In genomic region chr7:4822162-4822907, GRCm38 (mm10) we compare ENCODE assay signal across 22 mouse cellular contexts. TPM values are rescaled to one million over a fixed set of nuclear protein-coding genes. Genes with fewer than 3 reads are reported as not detected.
DNase-seq lines count a peak whose midpoint lies in the region; ATAC-seq and TF ChIP-seq lines count a peak whose summit lies in the region.
"Had no signal": no experiment of that assay in that cellular context is flagged by ENCODE, and none has a peak within 500 bp of the region (broad histone marks: within the 10 kb centered on the region; RNA-seq: fewer than 3 reads in every experiment).

No protein-coding gene starts in this region.

- H3K27me3 ChIP-seq in heart, embryonic 11.5 days (ENCODE audit: control insufficient read depth, insufficient read depth, low read length), result no peaks in the 10 kb centered on the region; the same call in 1 of the 2 replicates
- no peaks in the 10 kb centered on the region for H3K27me3 ChIP-seq in heart, adult 2 months (ENCODE audit: control insufficient read depth, insufficient read depth, low read length)
- no peaks in the 10 kb centered on the region for H3K27me3 ChIP-seq in E14TG2a.4 (ENCODE audit: insufficient read depth, low read length)
- no peaks in the 10 kb centered on the region for H3K27me3 ChIP-seq in kidney, postnatal 0 days (ENCODE audit: insufficient read depth, low read length)
- H3K27me3 ChIP-seq: embryonic facial prominence, embryonic 13.5 days; midbrain, embryonic 15.5 days had no signal

- TF ChIP-seq EP300 in heart, adult 2 months (IDR thresholded peaks at IDR 0.05; ENCODE audit: insufficient read depth, low read depth, low read length), result no peak

- TF ChIP-seq CTCF in heart, adult 2 months (IDR thresholded peaks at IDR 0.05), result no peak
- TF ChIP-seq CTCF in E14TG2a.4 (conservative IDR thresholded peaks at IDR 0.05; ENCODE audit: low read length), result no peak
- no peak for TF ChIP-seq CTCF in cortical plate, adult 2 months (IDR thresholded peaks at IDR 0.05; ENCODE audit: extremely low read depth, insufficient read depth, low read length)
- no peak for TF ChIP-seq CTCF in kidney, postnatal 0 days (IDR thresholded peaks at IDR 0.05; ENCODE audit: low read depth)

- no peak for TF ChIP-seq POLR2A in heart, adult 2 months (IDR thresholded peaks at IDR 0.05; ENCODE audit: insufficient read depth, low read depth, low read length)
- no peak for TF ChIP-seq POLR2A in cortical plate, adult 2 months (IDR thresholded peaks at IDR 0.05; ENCODE audit: extremely low read depth, insufficient read depth, low read length)

- H3K4me1 ChIP-seq in heart, embryonic 11.5 days (ENCODE audit: control insufficient read depth, insufficient read depth, low read length), result peaks cover 6% of the 10 kb centered on the region
- no peaks in the 10 kb centered on the region for H3K4me1 ChIP-seq in heart, adult 2 months (ENCODE audit: control insufficient read depth, insufficient read depth, low read length)
- H3K4me1 ChIP-seq in E14TG2a.4 (replicated peaks; ENCODE audit: low read depth, low read length), result peaks cover 91% of the 10 kb centered on the region
- no peaks in the 10 kb centered on the region; the same call in 1 of the 2 replicates for H3K4me1 ChIP-seq in cortical plate, adult 2 months (ENCODE audit: control insufficient read depth, insufficient read depth, low read length)
- H3K4me1 ChIP-seq in kidney, postnatal 0 days (replicated peaks; ENCODE audit: insufficient read depth, low read length), result no peaks in the 10 kb centered on the region
- H3K4me1 ChIP-seq: limb, embryonic 13.5 days; midbrain, embryonic 15.5 days had no signal

- no peak overlapping the region for H3K9ac ChIP-seq in heart, embryonic 11.5 days (ENCODE audit: low read depth, low read length)
- no peak overlapping the region for H3K9ac ChIP-seq in heart, adult 2 months (ENCODE audit: low read depth, low read length)
- H3K9ac ChIP-seq in kidney, postnatal 0 days (ENCODE audit: low read depth, low read length), result no peak overlapping the region
- H3K9ac ChIP-seq: embryonic facial prominence, embryonic 13.5 days; limb, embryonic 13.5 days; midbrain, embryonic 15.5 days had no signal

- no peak overlapping the region for H3K4me3 ChIP-seq in heart, embryonic 11.5 days (ENCODE audit: low read depth, low read length)
- no peak overlapping the region for H3K4me3 ChIP-seq in heart, adult 2 months
- peak overlapping the region; percentile 43 for H3K4me3 ChIP-seq in E14TG2a.4 (replicated peaks; ENCODE audit: low read length)
- H3K4me3 ChIP-seq in cortical plate, adult 2 months (ENCODE audit: insufficient read depth, low read length), result no peak overlapping the region
- H3K4me3 ChIP-seq in kidney, postnatal 0 days (replicated peaks; ENCODE audit: low read depth, low read length), result no peak overlapping the region
- H3K4me3 ChIP-seq: embryonic facial prominence, embryonic 13.5 days; limb, embryonic 13.5 days; midbrain, embryonic 15.5 days had no signal

- 0 out of 2 replicates have a peak overlapping the region, but pooled peaks have one; percentile 10 for H3K27ac ChIP-seq in heart, embryonic 11.5 days (ENCODE audit: low read depth, low read length)
- no peak overlapping the region for H3K27ac ChIP-seq in heart, adult 2 months
- H3K27ac ChIP-seq in cortical plate, adult 2 months (ENCODE audit: insufficient read depth, low read length), result 0 out of 2 replicates have a peak overlapping the region, but pooled peaks have one; percentile 64
- H3K27ac ChIP-seq in kidney, postnatal 0 days, result peak overlapping the region; percentile 37; the same call in 1 of the 2 replicates
- H3K27ac ChIP-seq: embryonic facial prominence, embryonic 13.5 days; limb, embryonic 13.5 days; macrophage; midbrain, embryonic 15.5 days had no signal

- H3K9me3 ChIP-seq in heart, embryonic 11.5 days (replicated peaks; ENCODE audit: control insufficient read depth, low read length), result no peaks in the 10 kb centered on the region
- no peaks in the 10 kb centered on the region for H3K9me3 ChIP-seq in E14TG2a.4 (ENCODE audit: low read length)
- H3K9me3 ChIP-seq in kidney, postnatal 0 days (replicated peaks; ENCODE audit: low read length), result no peaks in the 10 kb centered on the region
- H3K9me3 ChIP-seq: embryonic facial prominence, embryonic 13.5 days; limb, embryonic 13.5 days; midbrain, embryonic 15.5 days had no signal

- ATAC-seq in heart, embryonic 11.5 days (replicated peaks; ENCODE audit: insufficient number of reproducible peaks, low FRiP score, low TSS enrichment), result no peak
- ATAC-seq in kidney, postnatal 0 days (replicated peaks; ENCODE audit: low FRiP score, low read depth), result peak; percentile 74
- no peak for ATAC-seq in erythroblast, adult 5-6 weeks (replicated peaks; ENCODE audit: low FRiP score, poor library complexity, severe bottlenecking)
- ATAC-seq: forebrain, embryonic 14.5 days; midbrain, embryonic 15.5 days had no signal

- intact Hi-C loops in heart, adult 2 months (cut with DNase I), result no loop called here

- WGBS in heart, embryonic 11.5 days (ENCODE audit: insufficient replicate concordance), result 69% methylated on average over 6 of the region's 6 CpGs
- 75% methylated on average over 6 of the region's 6 CpGs for WGBS in heart, adult 2 months
- 51% methylated on average over 6 of the region's 6 CpGs for WGBS in kidney, postnatal 0 days

- no peak for DNase-seq in heart, adult 2 months
- peak; percentile 40 for DNase-seq in kidney, postnatal 0 days (ENCODE audit: low spot score)
- no peak for DNase-seq in urinary bladder, adult 18-20 months (ENCODE audit: low spot score in 2 of 2)
- DNase-seq in embryo, embryonic 10 days (ENCODE audit: low spot score), result no peak
- DNase-seq: cerebellum, postnatal 14 days; gastrocnemius, postnatal 14 days; thymus, postnatal 25 days had no signal

- no peaks in the 10 kb centered on the region for H3K36me3 ChIP-seq in heart, embryonic 11.5 days (ENCODE audit: control insufficient read depth, insufficient read depth, low read length)
- H3K36me3 ChIP-seq in heart, adult 2 months (ENCODE audit: control insufficient read depth, insufficient read depth, low read length), result no peaks in the 10 kb centered on the region
- no peaks in the 10 kb centered on the region for H3K36me3 ChIP-seq in E14TG2a.4 (ENCODE audit: insufficient read depth, low read length)
- no peaks in the 10 kb centered on the region for H3K36me3 ChIP-seq in kidney, postnatal 0 days (ENCODE audit: insufficient read depth, low read length)
- H3K36me3 ChIP-seq: embryonic facial prominence, embryonic 13.5 days; limb, embryonic 13.5 days; midbrain, embryonic 15.5 days had no signal

- H3K4me2 ChIP-seq in heart, embryonic 11.5 days, result no peak overlapping the region
- H3K4me2 ChIP-seq in kidney, postnatal 0 days (ENCODE audit: low read length), result no peak overlapping the region
- H3K4me2 ChIP-seq: embryonic facial prominence, embryonic 13.5 days; limb, embryonic 13.5 days; midbrain, embryonic 15.5 days had no signal

- no peaks in the 10 kb centered on the region for H3K79me2 ChIP-seq in heart, adult 2 months (replicated peaks; ENCODE audit: control insufficient read depth, insufficient read depth, low read length)

RNA-seq across cellular contexts. Expression of gene Ube2s, which starts 9.9 kb away (rescaled TPM):
- 317 and 378 TPM in 2 replicates for polyA plus RNA-seq in heart, embryonic 11.5 days (2014; fragmentation: Nextera tagmentation; extraction: Ambion mirVana)
- total RNA-seq in heart, adult 2 months (2021), result 10 to 100 TPM; 85.1 to 99.1 TPM
- 167 and 265 TPM in 2 replicates for polyA plus RNA-seq in heart, adult 2 months (2012; rRNA removed)
- polyA plus RNA-seq in cortical plate, adult 2 months (2012; rRNA removed), result 177 and 181 TPM in 2 replicates
- 198 and 203 TPM in 2 replicates for polyA plus RNA-seq in kidney, postnatal 0 days (2015; fragmentation: Nextera tagmentation; extraction: Ambion mirVana)
- 167 and 232 TPM in 2 replicates for total RNA-seq in erythroblast, adult 5-6 weeks (2015; ENCODE audit: low replicate concordance)
- total RNA-seq in erythroblast, adult 5-6 weeks (2017; ENCODE audit: low replicate concordance), result 97.4 and 134 TPM in 2 replicates

RNA-seq across cellular contexts. Expression of gene Shisa7, which starts 22.2 kb away (rescaled TPM):
- polyA plus RNA-seq in heart, embryonic 11.5 days (2014; fragmentation: Nextera tagmentation; extraction: Ambion mirVana), result 0.09 TPM in 1 of 2 replicates, not detected in the other
- under 1 TPM in 1 of 2 experiments, not detected in 1; 0.07 TPM for total RNA-seq in heart, adult 2 months (2021)
- 0.09 and 0.12 TPM in 2 replicates for polyA plus RNA-seq in heart, adult 2 months (2012; rRNA removed)
- polyA plus RNA-seq in cortical plate, adult 2 months (2012; rRNA removed), result 135 and 143 TPM in 2 replicates
- polyA plus RNA-seq in kidney, postnatal 0 days (2015; fragmentation: Nextera tagmentation; extraction: Ambion mirVana), result 0.62 and 0.67 TPM in 2 replicates
- not detected in 2 replicates for total RNA-seq in erythroblast, adult 5-6 weeks (2015; ENCODE audit: low replicate concordance)
- not detected in 2 replicates for total RNA-seq in erythroblast, adult 5-6 weeks (2017; ENCODE audit: low replicate concordance)
- total RNA-seq: gastrocnemius, postnatal 14 days; MEL had no signal
- polyA plus RNA-seq: macrophage had no signal

RNA-seq across cellular contexts. Expression of gene Rpl28, which starts 29.7 kb away (rescaled TPM):
- polyA plus RNA-seq in heart, embryonic 11.5 days (2014; fragmentation: Nextera tagmentation; extraction: Ambion mirVana), result 143 and 156 TPM in 2 replicates
- total RNA-seq in heart, adult 2 months (2021), result 100 to 1,000 TPM; 492 to 575 TPM
- 135 and 202 TPM in 2 replicates for polyA plus RNA-seq in heart, adult 2 months (2012; rRNA removed)
- polyA plus RNA-seq in cortical plate, adult 2 months (2012; rRNA removed), result 257 and 299 TPM in 2 replicates
- 453 and 480 TPM in 2 replicates for polyA plus RNA-seq in kidney, postnatal 0 days (2015; fragmentation: Nextera tagmentation; extraction: Ambion mirVana)
- total RNA-seq in erythroblast, adult 5-6 weeks (2015; ENCODE audit: low replicate concordance), result 304 and 336 TPM in 2 replicates
- 65.4 and 203 TPM in 2 replicates for total RNA-seq in erythroblast, adult 5-6 weeks (2017; ENCODE audit: low replicate concordance)

RNA-seq across cellular contexts. Expression of gene Tmem238, which starts 32.9 kb away (rescaled TPM):
- 2.2 and 2.4 TPM in 2 replicates for polyA plus RNA-seq in heart, embryonic 11.5 days (2014; fragmentation: Nextera tagmentation; extraction: Ambion mirVana)
- 1 to 10 TPM; 5.3 to 5.4 TPM for total RNA-seq in heart, adult 2 months (2021)
- 2.2 and 4.3 TPM in 2 replicates for polyA plus RNA-seq in heart, adult 2 months (2012; rRNA removed)
- 4.6 and 4.9 TPM in 2 replicates for polyA plus RNA-seq in cortical plate, adult 2 months (2012; rRNA removed)
- 35.9 and 40.4 TPM in 2 replicates for polyA plus RNA-seq in kidney, postnatal 0 days (2015; fragmentation: Nextera tagmentation; extraction: Ambion mirVana)
- 4.0 and 7.5 TPM in 2 replicates for total RNA-seq in erythroblast, adult 5-6 weeks (2015; ENCODE audit: low replicate concordance)
- total RNA-seq in erythroblast, adult 5-6 weeks (2017; ENCODE audit: low replicate concordance), result 0.17 and 1.1 TPM in 2 replicates

RNA-seq across cellular contexts. Expression of gene Tmem190, which starts 39.6 kb away (rescaled TPM):
- polyA plus RNA-seq in heart, embryonic 11.5 days (2014; fragmentation: Nextera tagmentation; extraction: Ambion mirVana), result not detected in 2 replicates
- total RNA-seq in heart, adult 2 months (2021), result not detected
- polyA plus RNA-seq in heart, adult 2 months (2012; rRNA removed), result 0.29 TPM in 1 of 2 replicates, not detected in the other
- not detected in 2 replicates for polyA plus RNA-seq in cortical plate, adult 2 months (2012; rRNA removed)
- polyA plus RNA-seq in kidney, postnatal 0 days (2015; fragmentation: Nextera tagmentation; extraction: Ambion mirVana), result 0.70 TPM in 1 of 2 replicates, not detected in the other
- not detected in 2 replicates for total RNA-seq in erythroblast, adult 5-6 weeks (2015; ENCODE audit: low replicate concordance)
- not detected in 2 replicates for total RNA-seq in erythroblast, adult 5-6 weeks (2017; ENCODE audit: low replicate concordance)
- total RNA-seq: adrenal gland, postnatal 4 days; gastrocnemius, postnatal 14 days; layer of hippocampus, postnatal 36 days; MEL had no signal
- polyA plus RNA-seq: embryonic facial prominence, embryonic 13.5 days; forebrain, embryonic 14.5 days; heart, embryonic 14.5 days; hindbrain, embryonic 11.5 days; limb, embryonic 13.5 days; macrophage; midbrain, embryonic 15.5 days; neural tube, embryonic 11.5 days had no signal

Comparison
In these comparisons a context has a peak if more than half of its experiments do, and no peak if none do; other contexts are left out.
1. RNA of gene Shisa7, which starts 22.2 kb away (polyA plus RNA-seq): 135 to 143 TPM in cortical plate, adult 2 months; 0.62 to 0.67 TPM in kidney, postnatal 0 days, 0.09 to 0.12 TPM in heart, adult 2 months and 0.09 TPM in heart, embryonic 11.5 days; every median in the first group is over 10 times any median in the second.